Mouse (Mus musculus): ENCODE measurements around the gene Cops7a. TPM values are rescaled to one million over a fixed set of nuclear protein-coding genes. Genes with fewer than 3 reads are reported as not detected.

Cops7a gene
- polyA plus RNA-seq, 1 experiment from 2014 or later: 140 TPM

DNA sequence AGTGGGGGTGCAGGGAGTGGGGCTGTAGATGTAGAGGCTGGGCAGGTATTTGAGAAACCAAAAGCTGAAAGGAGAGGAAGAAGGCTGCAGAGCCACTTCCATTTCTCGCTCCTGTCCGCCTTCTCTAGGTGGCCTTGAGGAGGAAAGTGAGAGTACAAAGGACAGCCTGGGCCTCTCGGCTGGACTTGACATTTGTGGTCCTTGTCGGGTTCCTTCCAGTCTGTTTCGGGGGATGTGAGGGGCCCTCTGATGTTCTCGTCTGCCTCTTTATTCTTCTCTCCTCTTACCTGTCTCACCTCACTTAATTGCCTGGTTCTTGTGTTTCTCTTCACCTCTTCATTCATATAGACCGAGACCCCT is 47.0 kb downstream of the Cops7a start:
- peaks cover 52% of the 10 kb centered on the region for H3K4me1 ChIP-seq (ENCODE audit: control insufficient read depth, insufficient read depth, low read length)
- WGBS: 9% methylated on average over 7 of the region's 7 CpGs
- no peak for ATAC-seq (ENCODE audit: insufficient read depth, low FRiP score)
- H3K9me3 ChIP-seq (replicated peaks; ENCODE audit: control insufficient read depth, low read length): no peaks in the 10 kb centered on the region
- peak overlapping the region; percentile 75 for H3K4me2 ChIP-seq (ENCODE audit: low read depth, low read length)
- H3K27me3 ChIP-seq (ENCODE audit: control insufficient read depth, insufficient read depth, low read length): no peaks in the 10 kb centered on the region
- peaks cover 8% of the 10 kb centered on the region for H3K36me3 ChIP-seq (ENCODE audit: control insufficient read depth, insufficient read depth, low read length)
- peak overlapping the region; percentile 100 for H3K27ac ChIP-seq (ENCODE audit: low read length)
- peak overlapping the region; percentile 89 for H3K4me3 ChIP-seq (replicated peaks; ENCODE audit: low read length)
- H3K9ac ChIP-seq (ENCODE audit: low read length): peak overlapping the region; percentile 100

DNA sequence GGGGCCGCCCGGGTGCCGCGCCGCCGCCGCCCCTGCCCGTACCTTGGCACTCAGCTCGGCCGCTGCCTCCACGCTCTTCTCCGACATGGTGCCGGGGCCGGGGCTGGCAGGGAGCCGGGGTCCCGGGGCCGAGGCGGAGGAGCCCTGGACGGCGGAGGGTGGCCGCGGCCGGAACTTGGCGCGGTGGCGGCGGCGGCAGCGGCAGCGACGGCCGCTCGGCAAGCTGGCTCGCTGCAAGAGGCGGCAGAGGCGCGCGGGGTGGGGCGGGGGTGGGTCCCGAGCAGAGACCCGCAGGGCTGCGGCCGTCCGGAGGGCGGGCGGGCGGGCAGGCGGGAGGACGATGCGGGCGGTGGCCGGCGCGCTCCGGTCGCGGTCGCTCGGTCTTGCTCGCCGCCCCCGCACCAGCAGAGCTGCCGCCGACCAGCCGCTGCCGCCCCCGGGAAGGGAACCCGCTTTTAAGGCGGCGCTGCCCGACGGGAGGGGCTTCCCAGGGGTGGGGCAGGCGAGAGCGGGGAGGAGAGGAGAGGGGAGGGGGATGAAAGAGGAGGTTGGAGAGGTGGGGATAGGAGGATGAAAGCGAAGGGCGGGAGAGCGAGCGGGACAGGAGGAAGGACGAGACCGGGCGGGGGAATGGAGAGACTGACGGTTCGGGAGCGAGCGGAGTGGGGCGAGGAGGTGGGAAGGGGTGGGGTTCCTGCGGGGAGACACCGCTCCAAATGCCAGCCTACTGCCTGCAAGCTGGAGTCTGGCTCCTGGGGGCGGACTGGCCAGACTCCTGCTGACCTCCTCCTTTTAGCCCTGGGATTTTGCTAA is 47.6 kb downstream of the Cops7a start:
- H3K4me1 ChIP-seq (ENCODE audit: control insufficient read depth, insufficient read depth, low read length): peaks cover 52% of the 10 kb centered on the region
- under 1% methylated on average over 70 of the region's 89 CpGs for WGBS
- H3K27ac ChIP-seq (ENCODE audit: low read length): peak overlapping the region; percentile 100
- H3K9me3 ChIP-seq (replicated peaks; ENCODE audit: control insufficient read depth, low read length): no peaks in the 10 kb centered on the region
- no peaks in the 10 kb centered on the region for H3K27me3 ChIP-seq (ENCODE audit: control insufficient read depth, insufficient read depth, low read length)
- peaks cover 8% of the 10 kb centered on the region for H3K36me3 ChIP-seq (ENCODE audit: control insufficient read depth, insufficient read depth, low read length)
- peak overlapping the region; percentile 89 for H3K4me3 ChIP-seq (replicated peaks; ENCODE audit: low read length)
- peak overlapping the region; percentile 75 for H3K4me2 ChIP-seq (ENCODE audit: low read depth, low read length)
- H3K9ac ChIP-seq (ENCODE audit: low read length): peak overlapping the region; percentile 100
- peak; percentile 76 for ATAC-seq (ENCODE audit: insufficient read depth, low FRiP score)

DNA sequence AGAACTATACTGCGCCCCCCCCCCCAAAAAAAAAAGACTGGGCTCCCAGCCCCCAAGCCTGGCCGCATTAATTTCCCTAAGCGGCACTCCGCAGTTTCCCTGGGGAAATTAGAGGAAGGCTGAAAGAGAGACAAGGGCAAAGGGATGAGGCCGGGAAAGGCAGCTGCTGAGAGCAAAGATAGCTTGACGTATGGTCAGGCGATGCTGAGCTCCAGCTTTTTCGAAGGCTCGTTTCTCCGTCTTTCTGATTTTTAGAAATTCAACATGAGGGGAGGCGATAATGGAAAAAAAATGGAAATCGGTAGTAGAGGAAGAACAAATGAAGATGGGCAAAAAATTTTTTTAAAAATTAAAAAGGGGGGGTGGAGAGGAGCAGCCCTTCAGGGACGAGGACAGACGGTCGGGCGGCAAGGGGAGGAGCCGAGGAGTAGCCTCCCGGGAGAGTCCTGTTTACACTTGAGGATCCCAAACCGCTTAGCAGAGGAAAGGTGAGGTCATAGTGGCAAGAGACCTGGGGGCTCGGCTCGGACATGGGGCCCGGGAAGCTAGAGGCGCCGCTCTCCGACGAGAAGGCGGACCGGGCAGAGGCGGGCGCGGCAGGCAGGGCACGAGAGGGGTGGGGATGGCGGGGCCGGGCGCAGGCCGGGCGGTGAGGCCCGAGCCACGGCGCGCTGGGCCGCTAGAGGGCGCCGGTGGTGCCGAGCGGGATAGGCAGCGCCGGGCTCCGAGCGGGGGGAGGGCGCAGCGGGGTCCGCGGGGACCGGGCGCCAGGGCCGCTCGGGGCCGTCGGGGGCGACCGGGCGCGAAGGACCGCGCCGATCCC is 48.4 kb downstream of the Cops7a start:
- Histone ChIP-seq H3K4me2 (ENCODE audit: low read depth, low read length) (peak overlapping the region; percentile 96), H3K4me1 (ENCODE audit: control insufficient read depth, insufficient read depth, low read length) (peaks cover 52% of the 10 kb centered on the region), H3K4me3 (replicated peaks; ENCODE audit: low read length) (peak overlapping the region; percentile 89), H3K27ac (ENCODE audit: low read length) (peak overlapping the region; percentile 100), H3K9ac (ENCODE audit: low read length) (peak overlapping the region; percentile 100), H3K36me3 (ENCODE audit: control insufficient read depth, insufficient read depth, low read length) (peaks cover 8% of the 10 kb centered on the region), H3K9me3 (replicated peaks; ENCODE audit: control insufficient read depth, low read length) (no peaks in the 10 kb centered on the region), H3K27me3 (ENCODE audit: control insufficient read depth, insufficient read depth, low read length) (no peaks in the 10 kb centered on the region)
- WGBS: under 1% methylated on average over 66 of the region's 67 CpGs
- ATAC-seq (ENCODE audit: insufficient read depth, low FRiP score): peak; percentile 57

DNA sequence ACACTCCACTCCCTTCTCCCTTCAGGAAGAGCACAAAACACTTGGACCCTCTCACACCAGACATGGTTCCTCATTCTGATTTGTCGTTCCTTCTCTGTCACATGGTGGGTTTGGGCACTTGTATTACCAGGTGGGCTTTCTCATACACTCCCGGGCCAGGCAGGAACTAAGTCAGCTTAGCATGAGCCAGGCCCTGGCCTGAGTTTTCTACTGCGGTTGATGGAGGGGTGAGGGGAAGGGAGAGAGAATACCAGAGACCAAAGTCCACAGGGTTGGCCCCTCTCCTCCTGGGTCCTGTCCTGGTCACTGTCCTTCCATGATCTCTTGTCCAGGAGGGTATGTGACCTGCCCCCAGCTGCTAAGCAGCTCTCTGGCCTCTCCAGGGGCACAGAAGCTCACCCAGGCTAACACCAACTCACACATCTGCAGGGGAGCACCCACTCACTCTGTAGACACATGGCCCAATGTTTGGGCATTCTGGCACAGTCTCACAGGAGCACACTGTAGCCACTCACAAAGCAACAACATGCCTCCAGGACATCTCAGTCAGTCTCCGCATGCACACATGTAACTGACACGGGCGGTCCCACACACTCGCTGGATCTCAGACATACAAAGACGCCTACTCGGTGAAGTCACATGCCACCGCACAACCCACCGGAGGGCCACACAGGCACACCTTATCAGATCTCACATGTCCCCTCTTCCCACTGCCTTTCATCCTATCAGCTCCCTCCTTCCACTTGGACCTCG is 49.2 kb downstream of the Cops7a start:
- Histone ChIP-seq H3K27me3 (ENCODE audit: control insufficient read depth, insufficient read depth, low read length) (no peaks in the 10 kb centered on the region), H3K27ac (ENCODE audit: low read length) (peak overlapping the region; percentile 100), H3K36me3 (ENCODE audit: control insufficient read depth, insufficient read depth, low read length) (peaks cover 8% of the 10 kb centered on the region), H3K4me3 (replicated peaks; ENCODE audit: low read length) (peak overlapping the region; percentile 89), H3K9me3 (replicated peaks; ENCODE audit: control insufficient read depth, low read length) (no peaks in the 10 kb centered on the region), H3K4me2 (ENCODE audit: low read depth, low read length) (peak overlapping the region; percentile 96), H3K9ac (ENCODE audit: low read length) (peak overlapping the region; percentile 100), H3K4me1 (ENCODE audit: control insufficient read depth, insufficient read depth, low read length) (peaks cover 50% of the 10 kb centered on the region)
- ATAC-seq (ENCODE audit: insufficient read depth, low FRiP score): no peak
- WGBS: 6% methylated on average over 12 of the region's 12 CpGs

DNA sequence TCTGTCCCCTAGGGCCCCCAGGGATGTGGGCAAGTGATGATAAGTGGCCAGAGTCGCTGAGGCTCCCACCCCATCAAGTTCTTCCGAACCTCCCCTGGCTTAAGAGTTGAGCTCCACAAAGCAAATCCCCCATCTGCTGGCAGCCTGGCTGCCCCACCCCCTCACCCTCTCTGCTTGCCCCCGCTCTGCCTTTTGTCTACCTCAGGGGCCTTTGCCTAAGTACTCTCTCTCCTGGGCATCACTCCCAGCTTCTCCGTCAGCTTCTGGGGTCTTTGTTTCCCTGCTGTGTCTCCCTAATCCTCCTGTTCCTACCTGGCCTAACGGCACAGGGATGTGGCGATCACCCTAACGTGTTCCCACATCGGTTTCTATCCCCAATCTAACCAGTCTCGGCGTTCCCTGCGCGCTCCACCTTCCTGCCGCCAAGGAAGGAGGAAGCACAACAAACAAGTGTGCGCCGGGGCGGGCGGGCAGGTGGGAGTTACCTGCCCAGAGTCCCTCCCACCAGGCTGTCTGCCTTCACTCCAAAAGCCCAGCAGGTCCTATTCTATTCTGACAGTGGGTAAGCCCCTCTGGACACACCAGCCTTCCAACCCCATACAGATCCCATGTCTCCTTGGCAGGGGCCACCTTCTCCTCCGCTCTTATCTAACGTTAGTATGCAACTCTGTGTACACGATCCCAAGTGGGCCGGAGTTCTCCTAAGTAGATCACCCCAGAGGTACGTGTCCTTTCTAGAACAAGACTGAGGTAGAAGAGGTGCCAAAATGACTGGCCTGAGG is 50.0 kb downstream of the Cops7a start:
- Histone ChIP-seq H3K27ac (ENCODE audit: low read length) (peak overlapping the region; percentile 100), H3K9me3 (replicated peaks; ENCODE audit: control insufficient read depth, low read length) (no peaks in the 10 kb centered on the region), H3K4me3 (replicated peaks; ENCODE audit: low read length) (peak overlapping the region; percentile 89), H3K4me1 (ENCODE audit: control insufficient read depth, insufficient read depth, low read length) (peaks cover 44% of the 10 kb centered on the region), H3K4me2 (ENCODE audit: low read depth, low read length) (peak overlapping the region; percentile 96), H3K27me3 (ENCODE audit: control insufficient read depth, insufficient read depth, low read length) (0 out of 2 replicates have a peak, but pooled peaks cover 2% of the 10 kb centered on the region), H3K9ac (ENCODE audit: low read length) (peak overlapping the region; percentile 100), H3K36me3 (ENCODE audit: control insufficient read depth, insufficient read depth, low read length) (peaks cover 8% of the 10 kb centered on the region)
- no peak for ATAC-seq (ENCODE audit: insufficient read depth, low FRiP score)
- 16% methylated on average over 22 of the region's 22 CpGs for WGBS

DNA sequence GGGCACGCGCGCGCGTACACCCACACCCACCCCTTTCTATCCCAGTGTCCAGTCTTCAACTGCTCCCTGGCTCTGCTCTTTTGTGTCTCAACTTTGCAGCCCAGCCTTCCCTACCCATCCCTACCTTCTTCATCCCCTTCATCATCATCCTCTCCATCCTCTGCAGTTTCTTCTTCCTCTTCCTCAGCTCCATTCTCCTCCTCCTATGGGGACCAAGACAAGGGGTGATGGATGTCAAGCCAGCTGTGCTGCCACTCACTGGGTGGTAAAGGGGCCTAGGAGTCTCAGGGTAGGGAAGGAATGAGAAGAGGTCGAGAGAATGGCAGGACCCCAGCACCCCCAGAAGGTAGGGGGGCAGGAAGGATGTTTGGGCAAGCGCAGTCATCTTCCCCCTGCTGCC is 50.8 kb downstream of the Cops7a start:
- ATAC-seq (ENCODE audit: insufficient read depth, low FRiP score): no peak
- no peak overlapping the region for H3K4me3 ChIP-seq (replicated peaks; ENCODE audit: low read length)
- no peak overlapping the region for H3K9ac ChIP-seq (ENCODE audit: low read length)
- 0 out of 2 replicates have a peak, but pooled peaks cover 5% of the 10 kb centered on the region for H3K27me3 ChIP-seq (ENCODE audit: control insufficient read depth, insufficient read depth, low read length)
- no peaks in the 10 kb centered on the region for H3K9me3 ChIP-seq (replicated peaks; ENCODE audit: control insufficient read depth, low read length)
- H3K4me1 ChIP-seq (ENCODE audit: control insufficient read depth, insufficient read depth, low read length): peaks cover 48% of the 10 kb centered on the region
- 85% methylated on average over 7 of the region's 7 CpGs for WGBS
- H3K27ac ChIP-seq (ENCODE audit: low read length): no peak overlapping the region
- no peak overlapping the region for H3K4me2 ChIP-seq (ENCODE audit: low read depth, low read length)
- H3K36me3 ChIP-seq (ENCODE audit: control insufficient read depth, insufficient read depth, low read length): peaks cover 8% of the 10 kb centered on the region

DNA sequence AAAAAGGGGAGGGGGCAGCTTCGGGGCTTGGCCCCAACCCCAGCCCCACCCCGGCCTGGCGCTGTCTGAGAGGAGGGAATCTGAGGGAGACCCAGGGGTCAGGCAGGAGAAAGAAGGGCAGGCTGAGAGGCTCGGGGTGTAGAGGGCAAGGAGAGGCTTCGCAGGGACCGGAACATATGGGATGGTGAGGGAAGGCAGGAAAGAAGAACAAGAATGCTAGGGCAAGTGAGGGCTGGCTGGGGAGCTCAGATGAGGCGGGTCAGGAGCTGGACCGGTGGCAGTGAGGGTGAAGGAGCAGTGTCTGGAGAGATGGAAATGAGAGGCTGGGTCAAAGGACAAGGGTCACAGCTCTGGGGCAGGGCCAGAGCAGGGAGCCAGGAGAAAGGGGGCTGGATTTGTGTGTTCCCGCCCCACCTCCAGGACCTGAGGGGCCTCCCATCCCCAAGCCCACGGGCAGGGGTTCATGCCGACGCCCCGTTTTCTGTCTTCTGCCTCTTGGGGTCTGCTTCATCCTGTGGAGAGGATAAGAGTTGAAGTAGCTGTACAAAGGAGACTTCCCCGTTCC is 51.5 kb downstream of the Cops7a start:
- Histone ChIP-seq H3K27ac (ENCODE audit: low read length) (peak overlapping the region; percentile 46; the same call in 1 of the 2 replicates), H3K4me3 (replicated peaks; ENCODE audit: low read length) (no peak overlapping the region), H3K4me1 (ENCODE audit: control insufficient read depth, insufficient read depth, low read length) (peaks cover 42% of the 10 kb centered on the region), H3K27me3 (ENCODE audit: control insufficient read depth, insufficient read depth, low read length) (0 out of 2 replicates have a peak, but pooled peaks cover 5% of the 10 kb centered on the region), H3K36me3 (ENCODE audit: control insufficient read depth, insufficient read depth, low read length) (peaks cover 8% of the 10 kb centered on the region), H3K9ac (ENCODE audit: low read length) (peak overlapping the region; percentile 35; the same call in 1 of the 2 replicates), H3K4me2 (ENCODE audit: low read depth, low read length) (no peak overlapping the region), H3K9me3 (replicated peaks; ENCODE audit: control insufficient read depth, low read length) (no peaks in the 10 kb centered on the region)
- ATAC-seq (ENCODE audit: insufficient read depth, low FRiP score): no peak
- WGBS: 66% methylated on average over 14 of the region's 14 CpGs

DNA sequence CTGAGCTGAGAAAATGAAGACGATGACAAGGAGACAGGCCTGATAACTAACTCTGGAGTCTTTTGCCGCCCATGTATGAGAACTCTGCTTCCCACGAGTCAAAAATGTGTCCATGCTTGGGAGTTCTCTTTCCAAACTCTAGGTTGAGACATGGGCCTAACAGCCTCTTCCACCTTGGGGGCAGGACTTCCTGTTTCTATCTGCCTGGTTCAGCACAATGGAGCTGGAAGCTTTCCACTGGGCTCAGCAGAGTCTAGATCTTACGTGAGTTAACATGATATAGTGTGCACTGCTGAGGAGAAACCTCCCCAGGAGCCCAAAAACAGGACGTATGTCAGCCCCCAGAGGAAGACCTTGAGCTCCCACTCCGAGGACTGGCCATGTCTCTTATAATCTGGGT is 52.1 kb downstream of the Cops7a start:
- peaks cover 8% of the 10 kb centered on the region for H3K36me3 ChIP-seq (ENCODE audit: control insufficient read depth, insufficient read depth, low read length)
- peaks cover 36% of the 10 kb centered on the region for H3K4me1 ChIP-seq (ENCODE audit: control insufficient read depth, insufficient read depth, low read length)
- 61% methylated on average over 6 of the region's 6 CpGs for WGBS
- H3K27ac ChIP-seq (ENCODE audit: low read length): no peak overlapping the region
- no peaks in the 10 kb centered on the region for H3K9me3 ChIP-seq (replicated peaks; ENCODE audit: control insufficient read depth, low read length)
- no peak overlapping the region for H3K4me3 ChIP-seq (replicated peaks; ENCODE audit: low read length)
- H3K9ac ChIP-seq (ENCODE audit: low read length): no peak overlapping the region
- ATAC-seq (ENCODE audit: insufficient read depth, low FRiP score): no peak
- H3K4me2 ChIP-seq (ENCODE audit: low read depth, low read length): no peak overlapping the region
- 0 out of 2 replicates have a peak, but pooled peaks cover 5% of the 10 kb centered on the region for H3K27me3 ChIP-seq (ENCODE audit: control insufficient read depth, insufficient read depth, low read length)
